21 mouse cellular contexts compared by ENCODE assay signal in the genomic region with DNA sequence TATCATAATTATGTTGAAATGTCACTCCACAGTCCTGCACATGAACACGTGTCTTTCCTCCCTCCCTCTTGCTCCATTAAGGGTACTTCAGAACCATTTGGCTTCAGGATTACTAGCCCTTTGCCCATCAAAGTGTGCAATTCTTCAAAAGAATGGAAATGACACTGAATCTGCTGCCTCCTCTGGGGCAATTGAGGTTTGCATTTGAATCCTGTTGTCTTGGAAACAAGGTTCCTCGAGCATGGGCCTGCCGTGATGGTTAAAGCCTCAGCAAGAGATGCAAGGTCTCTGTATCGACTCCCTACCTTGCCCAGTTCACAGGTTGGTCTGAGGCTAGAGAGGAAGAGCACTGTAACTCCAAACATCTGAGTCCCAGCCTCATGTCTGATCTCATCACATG.
DNase-seq lines count a peak whose midpoint lies in the region; ATAC-seq and TF ChIP-seq lines count a peak whose summit lies in the region.
"Had no signal": no experiment of that assay in that cellular context is flagged by ENCODE, and none has a peak within 500 bp of the region (broad histone marks: within the 10 kb centered on the region; RNA-seq: fewer than 3 reads in every experiment).

No protein-coding gene starts in this region.

- no peaks in the 10 kb centered on the region for H3K36me3 ChIP-seq in hindbrain, postnatal 0 days (ENCODE audit: insufficient read depth, low read length)
- H3K36me3 ChIP-seq in hindbrain, embryonic 13.5 days, result no peaks in the 10 kb centered on the region
- no peaks in the 10 kb centered on the region for H3K36me3 ChIP-seq in midbrain, postnatal 0 days (ENCODE audit: insufficient read depth, low read length)
- no peaks in the 10 kb centered on the region for H3K36me3 ChIP-seq in midbrain, embryonic 11.5 days (ENCODE audit: control insufficient read depth, insufficient read depth, low read length)
- H3K36me3 ChIP-seq in neural tube, embryonic 15.5 days, result no peaks in the 10 kb centered on the region
- H3K36me3 ChIP-seq: embryonic facial prominence, embryonic 13.5 days; hindbrain, embryonic 10.5 days; hindbrain, embryonic 15.5 days had no signal

- no peaks in the 10 kb centered on the region for H3K4me1 ChIP-seq in hindbrain, postnatal 0 days (ENCODE audit: insufficient read depth, low read length)
- no peaks in the 10 kb centered on the region for H3K4me1 ChIP-seq in hindbrain, embryonic 13.5 days (replicated peaks)
- no peaks in the 10 kb centered on the region for H3K4me1 ChIP-seq in midbrain, postnatal 0 days (ENCODE audit: insufficient read depth, low read length)
- no peaks in the 10 kb centered on the region; the same call in 1 of the 2 replicates for H3K4me1 ChIP-seq in midbrain, embryonic 11.5 days (ENCODE audit: control insufficient read depth, insufficient read depth, low read length)
- no peaks in the 10 kb centered on the region for H3K4me1 ChIP-seq in neural tube, embryonic 15.5 days
- H3K4me1 ChIP-seq: forebrain, embryonic 13.5 days had no signal

- no peak overlapping the region for H3K9ac ChIP-seq in hindbrain, postnatal 0 days (replicated peaks; ENCODE audit: low read length)
- H3K9ac ChIP-seq in hindbrain, embryonic 13.5 days, result no peak overlapping the region
- no peak overlapping the region for H3K9ac ChIP-seq in midbrain, postnatal 0 days (replicated peaks; ENCODE audit: low read length, poor library complexity, severe bottlenecking)
- H3K9ac ChIP-seq in midbrain, embryonic 11.5 days (ENCODE audit: low read length), result no peak overlapping the region
- H3K9ac ChIP-seq in neural tube, embryonic 15.5 days (replicated peaks), result no peak overlapping the region
- H3K9ac ChIP-seq: embryonic facial prominence, embryonic 13.5 days; forebrain, embryonic 13.5 days; hindbrain, embryonic 15.5 days had no signal

- H3K4me3 ChIP-seq in hindbrain, postnatal 0 days (ENCODE audit: low read length), result no peak overlapping the region
- no peak overlapping the region for H3K4me3 ChIP-seq in hindbrain, embryonic 13.5 days
- no peak overlapping the region for H3K4me3 ChIP-seq in midbrain, postnatal 0 days (ENCODE audit: low read depth, low read length)
- H3K4me3 ChIP-seq in midbrain, embryonic 11.5 days (ENCODE audit: low read depth, low read length), result no peak overlapping the region
- H3K4me3 ChIP-seq in neural tube, embryonic 15.5 days (replicated peaks), result no peak overlapping the region
- H3K4me3 ChIP-seq: embryonic facial prominence, embryonic 13.5 days; forebrain, embryonic 13.5 days; heart, adult 2 months; hindbrain, embryonic 10.5 days; hindbrain, embryonic 15.5 days had no signal

- WGBS in hindbrain, postnatal 0 days, result 26% methylated on average over 4 of the region's 4 CpGs
- 26% methylated on average over 4 of the region's 4 CpGs for WGBS in hindbrain, embryonic 13.5 days
- 14% methylated on average over 4 of the region's 4 CpGs for WGBS in midbrain, postnatal 0 days
- WGBS in midbrain, embryonic 11.5 days, result 25% methylated on average over 4 of the region's 4 CpGs
- WGBS in neural tube, embryonic 15.5 days, result 18% methylated on average over 4 of the region's 4 CpGs

- H3K4me2 ChIP-seq in hindbrain, postnatal 0 days (ENCODE audit: low read depth, low read length), result no peak overlapping the region
- no peak overlapping the region for H3K4me2 ChIP-seq in hindbrain, embryonic 13.5 days
- no peak overlapping the region for H3K4me2 ChIP-seq in midbrain, postnatal 0 days (ENCODE audit: low read depth, low read length, poor library complexity, severe bottlenecking)
- no peak overlapping the region for H3K4me2 ChIP-seq in midbrain, embryonic 11.5 days
- H3K4me2 ChIP-seq in neural tube, embryonic 15.5 days, result no peak overlapping the region
- H3K4me2 ChIP-seq: embryonic facial prominence, embryonic 13.5 days; forebrain, embryonic 13.5 days; heart, embryonic 11.5 days; hindbrain, embryonic 15.5 days had no signal

- no peak for ATAC-seq in hindbrain, postnatal 0 days
- ATAC-seq in hindbrain, embryonic 13.5 days (ENCODE audit: low FRiP score), result no peak
- no peak for ATAC-seq in midbrain, postnatal 0 days (ENCODE audit: low FRiP score)
- no peak for ATAC-seq in midbrain, embryonic 11.5 days (ENCODE audit: low FRiP score)
- ATAC-seq in neural tube, embryonic 15.5 days (ENCODE audit: low FRiP score), result no peak
- ATAC-seq: forebrain, embryonic 13.5 days; inflammation-experienced regulatory T-cells, adult 6 months; intestine, postnatal 0 days had no signal

- no peaks in the 10 kb centered on the region for H3K27me3 ChIP-seq in hindbrain, postnatal 0 days (ENCODE audit: insufficient read depth, low read length)
- no peaks in the 10 kb centered on the region for H3K27me3 ChIP-seq in hindbrain, embryonic 13.5 days
- no peaks in the 10 kb centered on the region for H3K27me3 ChIP-seq in midbrain, postnatal 0 days (ENCODE audit: insufficient read depth, low read length)
- no peaks in the 10 kb centered on the region for H3K27me3 ChIP-seq in midbrain, embryonic 11.5 days (ENCODE audit: control insufficient read depth, insufficient read depth, low read length)
- H3K27me3 ChIP-seq in neural tube, embryonic 15.5 days (replicated peaks), result no peaks in the 10 kb centered on the region
- H3K27me3 ChIP-seq: embryonic facial prominence, embryonic 13.5 days; forebrain, embryonic 13.5 days; hindbrain, embryonic 15.5 days had no signal

- TF ChIP-seq CTCF in hindbrain, postnatal 0 days (IDR thresholded peaks at IDR 0.05; ENCODE audit: low read depth), result 0 out of 2 replicates have a peak, but pooled peaks have one; percentile 12
- 0 out of 2 replicates have a peak, but pooled peaks have one; percentile 19 for TF ChIP-seq CTCF in midbrain, postnatal 0 days (IDR thresholded peaks at IDR 0.05)

- DNase-seq in hindbrain, postnatal 0 days (ENCODE audit: low spot score), result no peak
- no peak for DNase-seq in midbrain, postnatal 0 days (ENCODE audit: low spot score)
- DNase-seq in midbrain, embryonic 11.5 days (ENCODE audit: low spot score, missing footprints), result no peak
- DNase-seq in WW6 (ENCODE audit: low read depth, low spot score), result peak; percentile 29
- no peak for DNase-seq in frontal cortex, postnatal 25 days (ENCODE audit: low spot score in 2 of 2)
- DNase-seq: adrenal gland, adult 8-10 months; adrenal gland, postnatal 36 days; cerebellum, adult 11-12 months; cerebellum, adult 9-11 months; cerebellum, postnatal 36 days; gastrocnemius, postnatal 36 days; heart, adult 2 months had no signal

- no peaks in the 10 kb centered on the region for H3K9me3 ChIP-seq in hindbrain, postnatal 0 days (ENCODE audit: low read length)
- no peaks in the 10 kb centered on the region for H3K9me3 ChIP-seq in hindbrain, embryonic 13.5 days
- H3K9me3 ChIP-seq in midbrain, postnatal 0 days (ENCODE audit: low read length), result no peaks in the 10 kb centered on the region
- H3K9me3 ChIP-seq in midbrain, embryonic 11.5 days (ENCODE audit: control insufficient read depth, low read length), result no peaks in the 10 kb centered on the region
- H3K9me3 ChIP-seq in neural tube, embryonic 15.5 days (replicated peaks), result no peaks in the 10 kb centered on the region
- H3K9me3 ChIP-seq: embryonic facial prominence, embryonic 13.5 days; forebrain, embryonic 13.5 days; hindbrain, embryonic 10.5 days; hindbrain, embryonic 15.5 days had no signal

- no peak overlapping the region for H3K27ac ChIP-seq in hindbrain, postnatal 0 days
- no peak overlapping the region for H3K27ac ChIP-seq in hindbrain, embryonic 13.5 days
- H3K27ac ChIP-seq in midbrain, postnatal 0 days (ENCODE audit: low read depth, low read length), result no peak overlapping the region
- H3K27ac ChIP-seq in midbrain, embryonic 11.5 days (ENCODE audit: low read depth, low read length), result no peak overlapping the region
- H3K27ac ChIP-seq in neural tube, embryonic 15.5 days (replicated peaks), result no peak overlapping the region
- H3K27ac ChIP-seq: embryonic facial prominence, embryonic 13.5 days; forebrain, embryonic 13.5 days; heart, adult 2 months; hindbrain, embryonic 10.5 days; hindbrain, embryonic 15.5 days had no signal
